Mouse (Mus musculus): ENCODE measurements around the gene Bmpr2. TPM values are rescaled to one million over a fixed set of nuclear protein-coding genes. Genes with fewer than 3 reads are reported as not detected.
A peak's percentile ranks its signal among the peaks of the same experiment; 100 is the strongest.

Gene Bmpr2
- total and polyA plus RNA-seq, 3 experiments, result 3.4 to 103 (median 59.9) TPM

DNA sequence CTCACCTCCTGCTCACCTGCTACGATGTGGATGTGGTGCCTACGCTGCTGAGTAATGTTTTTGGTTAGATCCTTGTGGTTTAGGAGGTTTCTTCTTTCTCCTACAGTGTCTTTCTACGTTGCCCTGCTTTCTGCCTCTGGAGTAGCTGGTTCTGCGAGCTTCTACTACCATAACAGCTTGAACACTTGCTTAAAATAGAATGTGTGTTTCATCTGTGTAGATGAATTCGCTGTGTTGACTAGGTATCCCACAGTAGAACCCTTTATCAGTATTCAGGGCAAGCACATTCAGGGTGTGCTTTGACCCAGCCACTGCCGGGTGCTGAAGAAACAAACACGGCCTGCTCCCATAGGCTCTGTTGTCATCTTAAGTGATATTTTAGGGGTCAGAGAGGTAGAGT is 114.9 kb downstream of the Bmpr2 start:
- no peak overlapping the region for H3K4me3 ChIP-seq (ENCODE audit: low read depth, low read length)
- DNase-seq (ENCODE audit: low spot score), result no peak
- no peak for ATAC-seq (ENCODE audit: extremely low read depth, insufficient number of reproducible peaks, low FRiP score, poor library complexity, severe bottlenecking)
- no peaks in the 10 kb centered on the region for H3K9me3 ChIP-seq (replicated peaks)
- no peak for TF ChIP-seq CTCF (IDR thresholded peaks at IDR 0.05; ENCODE audit: low read depth, low read length)
- TF ChIP-seq GATA1 (IDR thresholded peaks at IDR 0.05; ENCODE audit: borderline replicate concordance, low read length), result no peak
- TF ChIP-seq POLR2AphosphoS5 (IDR thresholded peaks at IDR 0.05; ENCODE audit: insufficient replicate concordance, low read depth, low read length), result no peak
- no peak for TF ChIP-seq GATA2 (IDR thresholded peaks at IDR 0.05; ENCODE audit: borderline replicate concordance, low read depth, low read length)
- H3K27me3 ChIP-seq (ENCODE audit: insufficient read depth, low read length), result no peaks in the 10 kb centered on the region
- H3K36me3 ChIP-seq (replicated peaks), result peaks cover 6% of the 10 kb centered on the region
- H3K4me1 ChIP-seq (ENCODE audit: insufficient read depth, low read depth, low read length), result peaks cover 7% of the 10 kb centered on the region; the same call in 1 of the 2 replicates

DNA sequence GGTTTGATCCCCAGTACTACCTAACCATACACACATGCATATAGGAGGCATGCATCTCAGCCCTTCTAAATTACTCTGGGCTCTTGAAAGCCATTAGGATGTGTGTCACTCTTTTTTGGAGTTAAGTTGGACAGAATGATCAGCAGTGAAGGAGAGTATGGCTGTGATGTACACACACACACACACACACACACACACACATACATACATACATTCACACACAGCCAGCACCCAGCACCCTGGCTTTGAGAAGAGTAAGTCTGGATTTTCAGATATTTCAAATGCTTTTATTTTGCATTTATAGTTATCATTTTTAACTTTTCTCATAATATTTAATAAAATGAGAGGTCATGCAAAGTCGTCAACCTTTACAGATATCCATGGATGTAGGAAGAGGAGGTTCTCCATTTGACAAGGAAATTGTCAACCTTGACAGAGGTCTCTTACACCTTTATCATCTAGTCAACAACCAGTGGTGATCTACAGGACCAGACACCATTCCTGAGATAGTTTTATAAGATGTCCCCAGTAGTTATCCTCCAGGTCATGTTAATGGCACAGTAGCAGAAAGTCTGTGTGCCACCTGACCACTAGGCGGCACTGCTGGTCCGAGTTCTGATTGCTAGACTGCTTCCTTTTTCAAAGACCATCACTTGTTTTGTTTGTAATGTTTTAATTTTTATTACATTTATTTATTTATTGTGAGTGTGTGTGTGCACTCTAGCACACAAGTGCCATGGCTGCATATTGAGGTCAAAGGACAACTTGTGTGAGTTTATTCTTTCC is 120.3 kb downstream of the Bmpr2 start:
- no peaks in the 10 kb centered on the region for H3K27me3 ChIP-seq (ENCODE audit: insufficient read depth, low read length)
- peak; percentile 34 for ATAC-seq (ENCODE audit: extremely low read depth, insufficient number of reproducible peaks, low FRiP score, poor library complexity, severe bottlenecking)
- H3K36me3 ChIP-seq (replicated peaks), result peaks cover 3% of the 10 kb centered on the region

DNA sequence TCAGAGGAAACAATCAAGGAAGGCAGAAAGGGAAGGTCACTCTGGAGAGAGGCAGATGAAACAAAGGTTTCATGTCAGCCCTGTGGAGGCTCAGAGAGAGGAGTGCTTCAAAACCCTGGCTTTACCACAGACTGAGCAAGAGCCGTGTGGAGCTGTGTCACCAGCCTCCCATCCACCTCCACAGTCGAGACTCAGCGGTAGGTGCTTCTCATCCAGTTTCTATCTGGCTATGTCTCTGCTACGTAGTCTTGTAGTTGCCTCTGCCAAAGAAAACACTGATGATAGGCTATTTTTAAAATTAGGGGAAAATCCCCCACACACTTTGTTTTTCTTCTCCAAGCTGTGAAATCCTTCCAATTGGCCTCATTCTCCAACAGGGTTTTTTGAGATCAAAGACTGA is 123.7 kb downstream of the Bmpr2 start:
- no peak for DNase-seq (ENCODE audit: low spot score)
- H3K27me3 ChIP-seq (ENCODE audit: insufficient read depth, low read length), result no peaks in the 10 kb centered on the region
- no peak for ATAC-seq (ENCODE audit: extremely low read depth, insufficient number of reproducible peaks, low FRiP score, poor library complexity, severe bottlenecking)

More for the DNA sequence above, 120.3 kb downstream of the Bmpr2 start:
- Histone ChIP-seq H3K9me3 (replicated peaks) (no peaks in the 10 kb centered on the region), H3K4me3 (ENCODE audit: low read depth, low read length) (no peak overlapping the region), H3K4me1 (ENCODE audit: insufficient read depth, low read depth, low read length) (peaks cover 33% of the 10 kb centered on the region)
- DNase-seq (ENCODE audit: low spot score), result peak; percentile 67
- TF ChIP-seq GATA1 (IDR thresholded peaks at IDR 0.05; ENCODE audit: borderline replicate concordance, low read length) (no peak), GATA2 (IDR thresholded peaks at IDR 0.05; ENCODE audit: borderline replicate concordance, low read depth, low read length) (no peak), POLR2AphosphoS5 (IDR thresholded peaks at IDR 0.05; ENCODE audit: insufficient replicate concordance, low read depth, low read length) (no peak), CTCF (IDR thresholded peaks at IDR 0.05; ENCODE audit: low read depth, low read length) (peak; percentile 97), TAL1 (conservative IDR thresholded peaks at IDR 0.05; ENCODE audit: low read depth, low read length) (no peak)

DNA sequence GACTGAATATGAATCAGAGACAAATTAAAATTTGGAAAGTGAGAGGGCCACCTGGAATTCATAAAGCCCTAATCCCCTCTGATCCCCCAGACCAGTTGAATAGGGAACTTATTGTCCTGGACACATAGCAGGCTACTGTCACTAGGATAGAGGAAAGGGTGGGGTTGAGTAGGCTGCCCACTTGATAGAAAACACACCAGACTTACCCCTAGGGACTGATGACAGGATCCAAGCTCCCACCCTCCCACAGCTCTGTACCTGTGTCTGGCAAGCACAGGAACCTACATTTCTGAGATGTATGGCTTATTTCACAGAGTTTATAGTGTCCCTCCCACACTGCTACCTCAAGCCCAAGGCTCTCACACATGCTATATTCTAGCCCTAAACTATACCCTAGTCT is 124.8 kb downstream of the Bmpr2 start:
- Histone ChIP-seq H3K36me3 (replicated peaks) (no peaks in the 10 kb centered on the region), H3K4me3 (ENCODE audit: low read depth, low read length) (no peak overlapping the region), H3K4me1 (ENCODE audit: insufficient read depth, low read depth, low read length) (peaks cover 46% of the 10 kb centered on the region), H3K9me3 (replicated peaks) (no peaks in the 10 kb centered on the region; the same call in 1 of the 2 replicates), H3K27me3 (ENCODE audit: insufficient read depth, low read length) (no peaks in the 10 kb centered on the region)
- ATAC-seq (ENCODE audit: extremely low read depth, insufficient number of reproducible peaks, low FRiP score, poor library complexity, severe bottlenecking), result no peak
- TF ChIP-seq CTCF (IDR thresholded peaks at IDR 0.05; ENCODE audit: low read depth, low read length), result no peak
- no peak for TF ChIP-seq GATA1 (IDR thresholded peaks at IDR 0.05; ENCODE audit: borderline replicate concordance, low read length)
- no peak for TF ChIP-seq GATA2 (IDR thresholded peaks at IDR 0.05; ENCODE audit: borderline replicate concordance, low read depth, low read length)
- no peak for TF ChIP-seq TAL1 (conservative IDR thresholded peaks at IDR 0.05; ENCODE audit: low read depth, low read length)
- no peak for TF ChIP-seq POLR2AphosphoS5 (IDR thresholded peaks at IDR 0.05; ENCODE audit: insufficient replicate concordance, low read depth, low read length)
- no peak for DNase-seq (ENCODE audit: low spot score)

More for the DNA sequence above, 123.7 kb downstream of the Bmpr2 start:
- Histone ChIP-seq H3K4me1 (ENCODE audit: insufficient read depth, low read depth, low read length) (peaks cover 41% of the 10 kb centered on the region), H3K9me3 (replicated peaks) (no peaks in the 10 kb centered on the region), H3K36me3 (replicated peaks) (no peaks in the 10 kb centered on the region), H3K4me3 (ENCODE audit: low read depth, low read length) (no peak overlapping the region)
- TF ChIP-seq GATA1 (IDR thresholded peaks at IDR 0.05; ENCODE audit: borderline replicate concordance, low read length) (no peak), GATA2 (IDR thresholded peaks at IDR 0.05; ENCODE audit: borderline replicate concordance, low read depth, low read length) (no peak), POLR2AphosphoS5 (IDR thresholded peaks at IDR 0.05; ENCODE audit: insufficient replicate concordance, low read depth, low read length) (no peak), TAL1 (conservative IDR thresholded peaks at IDR 0.05; ENCODE audit: low read depth, low read length) (no peak), CTCF (IDR thresholded peaks at IDR 0.05; ENCODE audit: low read depth, low read length) (no peak)

DNA sequence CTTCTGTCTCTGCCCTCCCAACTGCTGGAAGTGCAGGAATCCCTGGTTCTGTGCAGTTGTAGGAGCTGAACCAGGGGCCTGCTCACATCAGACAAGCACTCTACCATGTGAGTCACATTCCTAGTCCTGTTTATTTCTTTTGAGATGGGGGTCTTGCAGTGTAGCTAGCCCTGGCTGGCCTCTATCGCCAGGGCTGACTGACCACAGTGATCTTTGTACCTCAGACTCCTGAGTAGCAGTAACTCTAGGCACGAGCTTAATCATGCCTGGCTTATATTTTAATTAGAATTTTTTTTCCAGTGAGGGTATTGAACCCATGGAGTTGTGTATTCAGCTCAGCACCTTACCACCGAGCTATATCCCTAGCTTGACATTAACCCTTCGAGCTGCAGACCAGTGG is 128.0 kb downstream of the Bmpr2 start:
- Histone ChIP-seq H3K9me3 (replicated peaks) (no peaks in the 10 kb centered on the region; the same call in 1 of the 2 replicates), H3K36me3 (replicated peaks) (no peaks in the 10 kb centered on the region), H3K4me1 (ENCODE audit: insufficient read depth, low read depth, low read length) (peaks cover 65% of the 10 kb centered on the region), H3K4me3 (ENCODE audit: low read depth, low read length) (no peak overlapping the region), H3K27me3 (ENCODE audit: insufficient read depth, low read length) (no peaks in the 10 kb centered on the region)
- TF ChIP-seq GATA2 (IDR thresholded peaks at IDR 0.05; ENCODE audit: borderline replicate concordance, low read depth, low read length), result no peak
- TF ChIP-seq TAL1 (conservative IDR thresholded peaks at IDR 0.05; ENCODE audit: low read depth, low read length), result no peak
- no peak for TF ChIP-seq GATA1 (IDR thresholded peaks at IDR 0.05; ENCODE audit: borderline replicate concordance, low read length)
- TF ChIP-seq POLR2AphosphoS5 (IDR thresholded peaks at IDR 0.05; ENCODE audit: insufficient replicate concordance, low read depth, low read length), result no peak
- TF ChIP-seq CTCF (IDR thresholded peaks at IDR 0.05; ENCODE audit: low read depth, low read length), result no peak
- no peak for DNase-seq (ENCODE audit: low spot score)
- no peak for ATAC-seq (ENCODE audit: extremely low read depth, insufficient number of reproducible peaks, low FRiP score, poor library complexity, severe bottlenecking)

DNA sequence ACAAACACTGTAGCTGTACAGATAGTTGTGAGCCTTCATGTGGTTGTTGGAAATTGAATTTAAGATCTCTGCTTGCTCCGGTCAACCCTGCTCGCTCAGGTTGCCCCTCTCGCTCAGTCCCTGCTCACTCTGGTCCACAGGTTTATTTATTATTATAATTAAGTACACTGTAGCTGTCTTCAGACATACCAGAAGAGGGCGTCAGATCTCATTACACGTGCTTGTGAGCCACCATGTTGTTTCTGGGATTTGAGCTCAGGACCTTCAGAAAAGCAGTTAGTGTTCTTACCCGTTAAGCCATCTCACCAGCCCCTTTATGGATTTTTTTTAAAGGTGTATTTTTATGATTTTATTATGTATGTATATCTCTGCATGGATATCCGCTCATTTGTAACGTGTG is 129.6 kb downstream of the Bmpr2 start:
- Histone ChIP-seq H3K36me3 (replicated peaks) (no peaks in the 10 kb centered on the region), H3K4me1 (ENCODE audit: insufficient read depth, low read depth, low read length) (peaks cover 69% of the 10 kb centered on the region), H3K9me3 (replicated peaks) (no peaks in the 10 kb centered on the region; the same call in 1 of the 2 replicates), H3K4me3 (ENCODE audit: low read depth, low read length) (no peak overlapping the region; the same call in 1 of the 2 replicates), H3K27me3 (ENCODE audit: insufficient read depth, low read length) (no peaks in the 10 kb centered on the region)
- DNase-seq (ENCODE audit: low spot score), result no peak
- TF ChIP-seq TAL1 (conservative IDR thresholded peaks at IDR 0.05; ENCODE audit: low read depth, low read length) (no peak), GATA1 (IDR thresholded peaks at IDR 0.05; ENCODE audit: borderline replicate concordance, low read length) (no peak), POLR2AphosphoS5 (IDR thresholded peaks at IDR 0.05; ENCODE audit: insufficient replicate concordance, low read depth, low read length) (no peak), GATA2 (IDR thresholded peaks at IDR 0.05; ENCODE audit: borderline replicate concordance, low read depth, low read length) (no peak), CTCF (IDR thresholded peaks at IDR 0.05; ENCODE audit: low read depth, low read length) (no peak)
- no peak for ATAC-seq (ENCODE audit: extremely low read depth, insufficient number of reproducible peaks, low FRiP score, poor library complexity, severe bottlenecking)

Data from G1E (cell line).